Mouse (Mus musculus) intestine, embryonic 14.5 days (tissue): ENCODE data around the gene Gphb5. TPM values are rescaled to one million over a fixed set of nuclear protein-coding genes. Genes with fewer than 3 reads are reported as not detected.

ENCODE experiments used
- ATAC-seq: fragments of 200-750 bp; cut with Nextera tagmentation; replicated peaks from 2 replicates; pipeline ENCODE4 v1.8.0; 2017; ENCODE audit warnings: low read depth, moderate number of reproducible peaks, moderate TSS enrichment, moderate library complexity; ENCODE audit not compliant: low FRiP score, low TSS enrichment
- DNase-seq: peaks from one replicate; pipeline ENCODE4 v3.0.0-alpha.2; 2018; ENCODE audit warnings: low spot score
- H3K27ac ChIP-seq: fragments of 300-500 bp; sonication (generic); 2 replicates; pipeline ENCODE4 v1.5.1; 2014; ENCODE audit warnings: low read depth, mild to moderate bottlenecking, control low read depth
- H3K27me3 ChIP-seq: fragments of 300-500 bp; sonication (generic); replicated peaks from 2 replicates; pipeline ENCODE4 v1.6.1; 2014; ENCODE audit warnings: low read length, control low read depth; ENCODE audit not compliant: control insufficient read depth, insufficient read depth
- H3K36me3 ChIP-seq: fragments of 300-500 bp; sonication (generic); 2 replicates; pipeline ENCODE4 v1.6.1; 2014; ENCODE audit warnings: low read length, control low read depth; ENCODE audit not compliant: control insufficient read depth, insufficient read depth
- H3K4me1 ChIP-seq: fragments of 300-500 bp; sonication (generic); replicated peaks from 2 replicates; pipeline ENCODE4 v1.6.1; 2014; ENCODE audit warnings: low read length, control low read depth, mixed read lengths; ENCODE audit not compliant: control insufficient read depth, insufficient read depth
- H3K4me2 ChIP-seq: fragments of 300-500 bp; sonication (generic); 2 replicates; pipeline ENCODE4 v1.6.1; 2014; ENCODE audit warnings: low read length
- H3K4me3 ChIP-seq: fragments of 300-500 bp; sonication (generic); 2 replicates; pipeline ENCODE4 v1.5.1; 2014; ENCODE audit warnings: low read depth, low read length, control low read depth, mixed read lengths
- H3K9ac ChIP-seq: fragments of 300-500 bp; sonication (generic); 2 replicates; pipeline ENCODE4 v1.6.1; 2014; ENCODE audit warnings: mild to moderate bottlenecking, low read length
- H3K9me3 ChIP-seq: fragments of 300-500 bp; sonication (generic); 2 replicates; pipeline ENCODE4 v1.6.1; 2016; ENCODE audit warnings: low read length, control low read depth; ENCODE audit not compliant: control insufficient read depth
- WGBS: fragments of 180-500 bp; shearing (Covaris S2); extraction: QIAGEN DNeasy Blood & Tissue Kit; methylation state at CpG from one replicate; pipeline ENCODE4 v1.1.7; 2014; 5-methylcytosine and 5-hydroxymethylcytosine counted together
- polyA plus RNA-seq: library from polyadenylated mRNA; unstranded; fragments of >200 nt; fragmentation: Nextera tagmentation; extraction: Ambion mirVana; gene quantifications from 2 replicates; pipeline ENCODE4 v1.2.1, GENCODE M21; 2014

The Gphb5 gene
- polyA plus RNA-seq: not detected in 2 replicates

DNA sequence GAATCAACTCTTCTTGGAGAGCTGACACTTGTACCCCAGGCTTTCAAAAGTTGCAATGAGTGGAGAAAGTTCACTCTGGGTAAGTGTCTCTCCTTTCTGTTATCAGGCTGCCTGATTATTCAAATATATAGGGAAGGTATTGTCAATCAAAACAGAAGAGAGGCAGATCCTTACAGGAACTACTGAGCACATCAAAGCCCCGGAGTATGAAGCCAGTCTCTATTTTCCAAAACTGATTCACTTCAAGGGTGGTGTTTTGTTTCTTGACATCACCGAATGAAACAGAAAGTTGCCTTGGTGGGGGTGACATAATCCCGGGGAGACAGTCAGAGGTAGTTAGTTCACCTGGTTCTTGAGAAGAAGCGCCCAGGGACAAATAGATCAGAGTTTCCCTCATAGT is at the start of gene Gphb5:
TSS of gene Gphb5 (minus strand) at position 101 of the 400 bp plus-strand sequence.
- no peak for DNase-seq
- Histone ChIP-seq H3K4me1 (no peaks in the 10 kb centered on the region), H3K9ac (no peak within 1 kb of the TSS), H3K4me2 (no peak within 1 kb of the TSS), H3K36me3 (no peaks in the 10 kb centered on the region), H3K9me3 (no peaks in the 10 kb centered on the region), H3K4me3 (no peak within 1 kb of the TSS), H3K27ac (no peak within 1 kb of the TSS), H3K27me3 (no peaks in the 10 kb centered on the region)
- no peak for ATAC-seq
- WGBS: 83% methylated on average over 4 of the region's 4 CpGs

DNA sequence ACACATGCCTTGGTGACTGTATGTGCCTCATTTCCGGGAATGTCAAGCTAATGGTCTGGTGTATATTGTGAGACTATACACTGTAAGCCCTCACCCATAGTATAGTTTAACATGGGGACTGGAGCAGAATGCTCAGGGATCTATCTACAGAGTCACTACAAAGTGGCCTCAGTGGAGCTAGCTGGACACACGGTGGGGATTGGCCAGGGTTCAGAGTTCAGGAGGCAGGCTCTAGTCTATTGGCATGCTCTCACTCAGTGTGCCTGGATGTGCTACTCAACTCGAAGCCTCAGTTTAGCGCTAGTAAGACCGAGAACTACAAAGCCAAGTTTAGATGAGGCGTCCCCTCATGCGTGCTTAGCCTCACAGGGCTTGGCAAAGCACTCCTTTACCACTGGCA is 49.6 kb upstream of the Gphb5 start:
- no peaks in the 10 kb centered on the region for H3K9me3 ChIP-seq
- H3K4me2 ChIP-seq: no peak overlapping the region
- H3K9ac ChIP-seq: no peak overlapping the region
- DNase-seq (no peak), ATAC-seq (no peak)
- H3K4me1 ChIP-seq: no peaks in the 10 kb centered on the region
- WGBS: 92% methylated on average over 7 of the region's 7 CpGs
- H3K27me3 ChIP-seq: no peaks in the 10 kb centered on the region
- H3K27ac ChIP-seq: no peak overlapping the region
- H3K4me3 ChIP-seq: no peak overlapping the region
- peaks cover 56% of the 10 kb centered on the region for H3K36me3 ChIP-seq

DNA sequence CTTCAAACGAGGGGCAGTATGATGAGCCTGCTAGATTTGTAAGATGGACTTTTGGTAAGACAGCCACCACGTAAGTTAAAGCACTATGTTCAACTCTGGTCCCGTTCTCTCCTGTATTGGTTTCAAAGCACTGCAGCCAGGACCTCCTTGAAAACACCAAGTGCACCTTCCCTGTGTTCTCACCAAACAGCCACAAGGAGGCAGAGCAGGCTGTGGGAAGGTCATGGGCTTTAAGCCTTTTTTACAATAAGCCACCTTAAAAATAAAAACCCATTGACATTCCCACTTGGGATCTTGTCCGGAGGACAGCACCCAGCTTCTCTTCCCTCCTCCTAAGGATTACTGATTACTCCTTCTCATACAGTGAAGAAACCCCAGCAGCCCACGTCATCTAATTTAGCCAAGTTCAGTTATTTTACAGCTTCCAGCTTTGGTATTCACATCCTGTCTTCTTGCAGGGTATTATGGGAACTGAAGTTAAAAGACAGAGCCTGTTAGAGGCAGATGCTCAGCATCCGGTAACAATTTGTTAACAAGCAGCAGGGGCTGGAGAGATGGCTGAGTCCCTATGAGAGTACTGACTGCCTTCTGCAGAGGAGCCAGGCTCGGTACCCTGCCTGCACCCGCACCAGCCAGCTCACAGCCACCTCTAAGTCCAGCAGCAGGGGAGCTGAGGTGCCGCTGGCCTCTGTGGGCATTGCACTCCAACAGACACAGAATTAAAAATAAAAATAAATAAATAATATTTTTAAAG is 47.6 kb upstream of the Gphb5 start:
- DNase-seq (peak; percentile 55), ATAC-seq (0 out of 2 replicates have a peak, but pooled peaks have one; percentile 40)
- Histone ChIP-seq H3K9ac (no peak overlapping the region), H3K36me3 (peaks cover 73% of the 10 kb centered on the region), H3K9me3 (no peaks in the 10 kb centered on the region), H3K4me2 (no peak overlapping the region), H3K27ac (no peak overlapping the region), H3K4me1 (no peaks in the 10 kb centered on the region), H3K27me3 (no peaks in the 10 kb centered on the region), H3K4me3 (no peak overlapping the region)
- 74% methylated on average over 9 of the region's 9 CpGs for WGBS

DNA sequence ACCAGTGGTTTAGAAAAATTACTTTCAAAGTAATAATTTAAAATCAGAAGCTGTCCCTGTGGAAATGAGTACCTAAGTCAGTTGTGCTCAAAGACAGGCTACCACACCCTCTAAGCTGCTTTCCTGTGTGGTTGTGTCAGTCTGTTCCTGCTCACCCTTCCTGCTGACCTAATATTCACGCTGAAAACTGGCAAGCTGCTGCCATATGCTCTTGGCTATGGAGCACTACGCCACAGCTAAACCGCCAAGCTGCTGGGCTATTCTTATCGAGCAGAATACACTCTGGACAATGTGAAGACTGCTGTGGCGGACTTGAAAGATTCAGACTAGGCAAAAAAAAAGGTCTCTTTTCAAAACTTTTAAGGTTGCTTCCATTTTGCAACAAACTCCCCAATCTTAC is 44.0 kb upstream of the Gphb5 start:
- 93% methylated on average over 5 of the region's 5 CpGs for WGBS
- DNase-seq (no peak), ATAC-seq (no peak)
- Histone ChIP-seq H3K4me1 (no peaks in the 10 kb centered on the region), H3K27ac (no peak overlapping the region), H3K4me2 (no peak overlapping the region), H3K4me3 (no peak overlapping the region), H3K9ac (no peak overlapping the region), H3K27me3 (no peaks in the 10 kb centered on the region), H3K36me3 (peaks cover 71% of the 10 kb centered on the region), H3K9me3 (no peaks in the 10 kb centered on the region)

DNA sequence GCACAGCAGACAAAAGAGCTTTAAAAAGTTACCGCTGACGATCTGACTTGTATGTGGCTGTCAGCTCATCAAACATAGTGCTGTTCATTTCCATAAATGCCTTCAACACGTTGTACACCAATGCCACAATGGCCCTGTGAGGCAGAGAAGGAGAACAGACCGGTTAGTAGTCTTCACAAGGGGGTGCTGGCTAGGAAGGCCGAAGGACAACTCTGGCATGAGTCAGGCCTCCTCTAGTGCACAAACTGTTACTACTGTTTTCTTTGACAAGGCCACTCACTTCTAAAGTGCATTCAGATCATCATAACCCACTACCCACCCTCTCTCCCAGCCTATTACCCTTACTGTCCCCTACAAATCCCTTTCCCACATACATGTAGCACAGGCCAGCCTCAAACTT is 43.1 kb upstream of the Gphb5 start:
- 91% methylated on average over 5 of the region's 5 CpGs for WGBS
- Histone ChIP-seq H3K27ac (no peak overlapping the region), H3K27me3 (no peaks in the 10 kb centered on the region), H3K9me3 (no peaks in the 10 kb centered on the region), H3K9ac (no peak overlapping the region), H3K36me3 (peaks cover 62% of the 10 kb centered on the region), H3K4me3 (no peak overlapping the region), H3K4me1 (no peaks in the 10 kb centered on the region), H3K4me2 (no peak overlapping the region)
- ATAC-seq: no peak
- DNase-seq: no peak

DNA sequence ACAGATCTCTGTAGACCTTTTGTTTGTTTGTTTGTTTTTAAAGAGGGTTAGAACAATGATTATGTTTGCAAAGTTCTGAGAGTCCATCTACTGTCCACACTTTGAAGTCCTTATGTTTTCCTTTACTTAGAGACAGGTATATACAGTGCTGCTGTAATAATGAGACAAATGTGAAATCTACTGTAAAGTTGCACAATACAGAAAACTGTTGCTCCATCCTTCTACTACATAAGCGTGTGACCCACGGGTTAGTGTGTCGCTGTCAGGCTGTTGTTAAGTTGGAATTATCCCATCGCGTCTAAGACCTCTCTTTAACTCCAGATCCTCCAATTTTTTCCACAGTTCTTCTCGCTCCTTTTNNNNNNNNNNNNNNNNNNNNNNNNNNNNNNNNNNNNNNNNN is 36.9 kb upstream of the Gphb5 start:
- ATAC-seq (no peak), DNase-seq (no peak)
- Histone ChIP-seq H3K27ac (no peak overlapping the region), H3K4me3 (no peak overlapping the region), H3K36me3 (peaks cover 47% of the 10 kb centered on the region), H3K9me3 (no peaks in the 10 kb centered on the region), H3K4me1 (no peaks in the 10 kb centered on the region), H3K27me3 (no peaks in the 10 kb centered on the region), H3K4me2 (no peak overlapping the region), H3K9ac (no peak overlapping the region)
- WGBS: 95% methylated on average over 6 of the region's 6 CpGs

DNA sequence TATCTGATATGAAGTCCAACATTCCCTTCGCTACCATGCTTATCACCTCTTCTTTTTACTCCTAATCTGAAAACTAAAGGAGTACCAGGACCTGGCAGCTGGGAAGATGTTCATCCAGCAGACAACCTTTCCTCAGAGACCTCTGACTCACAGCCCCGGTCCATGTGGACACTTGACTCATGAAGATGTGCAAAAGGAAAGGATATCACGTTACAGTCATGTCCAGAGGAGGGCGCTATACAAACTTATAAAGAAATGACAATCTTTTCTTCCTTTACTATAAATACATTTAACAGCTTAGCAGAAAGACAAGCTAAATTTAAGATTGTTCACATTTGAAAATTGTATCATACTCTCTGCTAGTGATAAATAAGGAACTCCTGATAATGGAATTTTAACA is 36.4 kb upstream of the Gphb5 start:
- no peak overlapping the region for H3K4me2 ChIP-seq
- whole genome bisulfite sequencing: 81% methylated on average over 4 of the region's 4 CpGs
- no peaks in the 10 kb centered on the region for H3K27me3 ChIP-seq
- no peak for DNase-seq
- no peak overlapping the region for H3K27ac ChIP-seq
- no peak overlapping the region for H3K9ac ChIP-seq
- no peak overlapping the region for H3K4me3 ChIP-seq
- no peak for ATAC-seq
- no peaks in the 10 kb centered on the region for H3K4me1 ChIP-seq
- peaks cover 43% of the 10 kb centered on the region for H3K36me3 ChIP-seq
- no peaks in the 10 kb centered on the region for H3K9me3 ChIP-seq

DNA sequence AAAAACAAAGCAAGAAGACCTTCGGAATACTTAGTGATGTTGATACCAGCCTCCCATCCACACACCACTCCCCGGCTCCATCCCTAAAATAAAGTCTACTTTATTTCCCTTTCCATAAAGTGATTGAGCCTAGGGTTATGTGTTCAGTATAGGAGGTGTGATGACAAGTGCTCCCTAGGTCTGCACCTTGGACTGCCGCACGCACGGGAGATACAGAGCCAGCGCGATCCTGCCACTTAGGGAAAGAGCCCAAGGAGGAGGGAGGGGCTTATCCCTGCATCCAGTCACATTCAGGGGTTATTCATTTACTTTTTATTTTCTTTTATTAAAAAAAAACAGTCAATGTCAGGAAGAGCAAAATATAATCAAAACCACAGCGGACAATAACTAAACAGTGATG is 34.0 kb upstream of the Gphb5 start:
- 90% methylated on average over 8 of the region's 8 CpGs for WGBS
- H3K9me3 ChIP-seq: no peaks in the 10 kb centered on the region
- ATAC-seq: no peak
- H3K4me1 ChIP-seq: no peaks in the 10 kb centered on the region
- no peak for DNase-seq
- H3K4me2 ChIP-seq: no peak overlapping the region
- no peaks in the 10 kb centered on the region for H3K27me3 ChIP-seq
- peaks cover 36% of the 10 kb centered on the region for H3K36me3 ChIP-seq
- H3K27ac ChIP-seq: no peak overlapping the region
- H3K9ac ChIP-seq: no peak overlapping the region
- H3K4me3 ChIP-seq: no peak overlapping the region

DNA sequence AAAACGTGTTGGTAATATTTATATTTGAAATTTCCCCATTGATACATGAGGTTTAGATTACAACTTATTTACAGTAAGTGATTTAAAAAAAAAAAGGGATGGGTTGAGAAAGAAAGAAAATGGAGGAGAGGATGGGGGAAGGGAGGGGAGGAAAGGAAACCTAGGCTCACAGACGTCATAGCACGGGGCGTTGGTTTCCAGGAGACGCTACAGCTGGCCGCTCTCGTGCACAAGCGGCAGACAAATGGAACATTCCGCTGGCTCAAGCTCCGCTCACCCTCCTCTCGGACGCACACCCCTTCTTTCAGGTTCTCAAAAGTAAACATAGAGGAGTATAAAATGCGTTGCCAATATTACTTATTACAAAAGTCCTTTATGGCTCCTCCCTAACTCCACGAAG is 33.4 kb upstream of the Gphb5 start:
- ATAC-seq: no peak
- WGBS: 54% methylated on average over 14 of the region's 14 CpGs

More for the DNA sequence above, 33.4 kb upstream of the Gphb5 start:
- H3K36me3 ChIP-seq: peaks cover 36% of the 10 kb centered on the region
- no peaks in the 10 kb centered on the region for H3K9me3 ChIP-seq
- H3K9ac ChIP-seq: no peak overlapping the region
- DNase-seq: no peak
- H3K4me2 ChIP-seq: no peak overlapping the region
- H3K4me1 ChIP-seq: no peaks in the 10 kb centered on the region
- no peak overlapping the region for H3K4me3 ChIP-seq
- H3K27ac ChIP-seq: no peak overlapping the region
- no peaks in the 10 kb centered on the region for H3K27me3 ChIP-seq
